Mouse (Mus musculus): ENCODE measurements around the gene Gps2. TPM values are rescaled to one million over a fixed set of nuclear protein-coding genes. Genes with fewer than 3 reads are reported as not detected.

Gps2 gene
- total RNA-seq, 2 experiments from 2014 or later = 50.8 to 55.8 TPM

DNA sequence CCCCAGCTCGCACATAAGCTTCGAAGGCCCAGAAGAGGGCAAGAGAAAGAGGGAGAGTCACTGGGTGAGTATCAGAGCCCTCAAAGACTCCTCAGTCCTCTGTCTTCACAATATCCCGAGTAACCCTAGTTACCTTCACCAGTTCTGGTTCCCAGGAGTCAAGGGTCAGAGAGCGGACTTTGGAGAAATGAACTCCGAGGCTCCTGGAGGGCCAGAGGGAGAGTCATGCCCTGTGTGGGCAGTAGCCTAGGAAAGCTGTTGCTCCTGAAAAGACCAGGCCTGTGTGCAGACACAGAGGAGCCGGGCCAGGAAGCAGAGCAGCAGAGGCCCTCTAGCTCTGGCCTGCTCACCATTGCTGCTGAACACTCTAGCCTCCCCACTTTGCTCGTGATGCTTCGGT is 29.0 kb upstream of the Gps2 start:
- DNase-seq (ENCODE audit: low spot score) = no peak

DNA sequence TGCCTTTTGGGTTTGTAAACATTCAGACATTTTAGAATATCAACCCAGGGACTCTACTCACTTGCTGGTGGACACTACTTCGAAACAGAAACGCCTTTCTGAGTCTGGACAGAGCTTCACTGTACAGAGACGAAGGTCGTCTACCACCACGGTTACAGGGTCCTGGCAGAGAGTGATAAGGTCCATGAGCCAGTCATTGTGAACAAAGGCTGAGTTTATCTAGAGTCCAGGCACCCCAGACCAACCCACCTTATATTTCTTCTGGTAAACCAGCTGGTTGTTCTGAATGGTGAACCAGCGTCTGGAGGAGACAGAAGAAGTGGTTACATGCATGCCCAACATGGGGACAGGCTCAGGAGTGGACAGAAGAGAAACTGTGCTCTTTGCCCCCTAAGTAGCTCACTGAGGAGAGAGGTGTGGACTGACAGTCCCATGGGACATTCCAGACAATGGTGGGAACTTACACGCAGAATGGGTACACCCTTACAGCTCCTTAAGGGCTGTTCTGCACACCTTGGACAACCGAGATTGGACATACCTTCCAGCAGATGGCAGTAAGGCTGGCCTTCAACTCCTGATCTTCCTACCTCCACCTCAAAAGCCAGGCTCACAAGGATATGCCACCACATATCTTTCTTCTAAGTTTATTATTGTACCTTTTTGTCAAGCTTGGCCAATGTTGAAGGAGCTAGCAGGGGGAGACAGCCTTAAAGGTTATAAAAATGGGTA is 26.6 kb upstream of the Gps2 start:
- no peak for DNase-seq (ENCODE audit: low spot score)

DNA sequence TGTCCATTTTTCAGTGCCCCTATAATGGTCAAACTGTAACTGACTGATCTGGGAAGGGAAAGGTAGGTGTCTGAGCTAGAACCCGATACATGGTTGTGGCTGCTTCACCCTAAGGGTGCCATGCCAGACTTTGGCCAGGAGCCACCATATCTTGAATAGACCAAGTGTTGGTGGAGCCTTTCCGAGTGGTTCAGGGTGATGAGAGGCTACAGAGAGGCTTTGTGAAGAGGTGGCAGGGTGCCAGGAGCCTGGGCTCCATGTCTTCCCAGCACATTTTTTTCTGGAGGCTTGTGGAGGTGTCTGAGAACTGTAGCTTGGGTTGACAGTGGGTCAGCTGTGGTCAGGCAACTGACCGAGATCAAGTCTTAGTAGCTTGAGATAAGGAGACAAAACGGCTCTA is 22.2 kb upstream of the Gps2 start:
- DNase-seq (ENCODE audit: low spot score) = no peak

DNA sequence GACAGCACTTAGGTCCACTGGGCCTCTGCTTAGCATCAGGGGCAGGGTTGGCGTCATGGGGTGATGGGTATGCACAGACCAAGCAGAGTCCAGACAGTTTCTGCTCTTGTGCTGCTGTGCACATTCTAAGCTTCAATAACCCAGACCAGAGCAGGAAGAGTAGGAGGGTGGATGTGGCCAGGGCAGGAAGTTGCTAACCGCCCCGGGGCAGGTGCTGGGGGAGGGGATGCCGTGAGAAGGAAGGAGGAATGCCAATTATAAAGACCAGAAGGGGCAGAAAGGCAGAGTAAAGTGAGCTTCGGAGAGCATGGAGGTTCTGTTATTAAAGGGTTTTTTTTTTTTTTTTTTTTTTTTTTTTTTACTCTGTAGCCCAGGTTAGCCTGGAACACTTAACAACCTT is 19.0 kb upstream of the Gps2 start:
- DNase-seq (ENCODE audit: low spot score) = no peak

DNA sequence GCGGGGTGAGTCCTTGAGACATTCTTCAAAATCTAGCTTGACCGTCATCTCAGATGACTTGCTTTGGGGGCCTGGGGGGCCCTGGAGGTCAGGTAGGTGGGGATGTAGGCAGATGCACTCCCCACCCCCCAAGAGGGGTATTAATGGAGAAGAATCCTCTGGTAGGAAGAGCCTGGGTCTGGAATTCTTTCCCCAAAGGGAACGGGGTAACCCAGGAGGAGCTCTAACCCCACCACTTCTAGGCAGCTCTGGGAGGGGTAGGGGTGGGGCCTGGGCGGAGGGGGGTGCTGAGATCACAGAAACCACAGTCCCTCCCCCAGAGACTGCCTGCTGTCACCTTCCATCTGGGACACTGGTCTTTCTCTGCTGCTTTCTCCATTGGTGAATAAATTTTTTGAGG is 18.4 kb upstream of the Gps2 start, which contains the start of gene Acap1:
Gene Acap1 (minus strand): TSS at position 249 of the 400 bp plus-strand sequence.
- DNase-seq (ENCODE audit: low spot score) = no peak

DNA sequence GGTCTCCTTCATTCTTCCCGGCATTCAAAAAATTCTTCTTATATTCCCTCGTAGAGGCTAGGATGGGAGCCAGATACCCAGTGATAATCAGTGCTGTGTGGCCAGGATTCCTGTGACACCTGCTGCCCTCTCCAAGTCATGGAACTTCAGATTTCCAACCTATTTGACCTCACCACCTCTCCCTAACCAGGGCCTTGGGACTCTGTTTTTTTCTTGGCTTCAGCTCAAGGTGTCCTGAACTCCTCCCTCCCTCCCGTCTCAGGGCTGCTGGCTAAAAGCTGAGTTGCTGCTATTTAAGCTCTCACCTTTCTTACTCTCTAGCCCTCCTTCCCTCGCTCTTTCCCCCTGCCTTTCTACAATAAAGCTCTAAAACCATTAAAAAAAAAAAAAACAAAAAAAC is 13.8 kb upstream of the Gps2 start:
- no peak for DNase-seq (ENCODE audit: low spot score)

DNA sequence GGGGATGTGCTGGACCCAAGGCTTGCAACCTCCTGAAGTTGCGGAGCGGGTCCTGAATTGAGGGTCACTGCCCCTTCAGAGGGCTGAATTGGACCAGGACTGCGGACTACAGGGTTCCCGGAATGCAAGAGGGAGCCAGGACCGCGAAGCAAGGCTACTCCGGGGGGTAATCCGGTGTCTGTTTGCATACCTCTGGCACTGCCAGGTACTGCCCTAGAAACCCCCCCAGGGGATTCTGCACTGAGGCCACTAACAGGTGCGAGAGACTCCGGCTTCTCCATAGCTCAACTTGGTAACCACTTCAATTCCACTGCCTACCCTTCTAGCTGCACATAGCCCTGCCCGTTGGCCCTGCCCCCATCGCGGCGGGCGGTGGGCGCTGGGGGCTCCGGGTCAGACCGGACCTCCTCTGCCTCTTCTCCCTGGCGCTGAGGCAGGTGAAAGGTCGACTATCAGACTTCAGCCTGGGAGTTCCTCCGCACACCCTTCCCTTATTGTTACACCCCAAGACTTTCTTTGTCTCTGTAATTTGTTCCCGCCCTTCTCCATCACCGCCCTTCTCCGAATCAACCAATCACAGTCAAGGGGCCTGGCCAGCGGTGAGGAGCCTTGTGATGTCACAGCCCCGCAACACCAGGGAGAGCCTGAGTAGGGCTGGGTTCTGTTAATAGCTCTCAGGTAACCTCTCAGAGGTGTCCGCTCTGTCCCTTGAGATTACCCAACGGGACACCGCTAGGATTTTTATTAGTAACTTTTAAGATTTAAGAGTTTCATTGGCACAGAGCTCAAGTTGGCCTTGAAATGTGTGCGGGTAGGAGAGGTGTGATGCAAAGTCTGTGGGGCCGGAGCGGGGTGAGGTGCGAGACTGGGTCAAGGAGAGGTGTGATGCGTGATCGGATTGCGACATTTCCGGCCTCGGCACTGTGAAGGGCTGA is 12.9 kb upstream of the Gps2 start, which contains the start of the genes 2810408A11Rik and Neurl4:
Gene 2810408A11Rik (minus strand): TSS at position 517 of the 935 bp plus-strand sequence.
Gene Neurl4 (plus strand): TSS at position 602 of the 935 bp plus-strand sequence.
- DNase-seq (ENCODE audit: low spot score) = peak; percentile 92

DNA sequence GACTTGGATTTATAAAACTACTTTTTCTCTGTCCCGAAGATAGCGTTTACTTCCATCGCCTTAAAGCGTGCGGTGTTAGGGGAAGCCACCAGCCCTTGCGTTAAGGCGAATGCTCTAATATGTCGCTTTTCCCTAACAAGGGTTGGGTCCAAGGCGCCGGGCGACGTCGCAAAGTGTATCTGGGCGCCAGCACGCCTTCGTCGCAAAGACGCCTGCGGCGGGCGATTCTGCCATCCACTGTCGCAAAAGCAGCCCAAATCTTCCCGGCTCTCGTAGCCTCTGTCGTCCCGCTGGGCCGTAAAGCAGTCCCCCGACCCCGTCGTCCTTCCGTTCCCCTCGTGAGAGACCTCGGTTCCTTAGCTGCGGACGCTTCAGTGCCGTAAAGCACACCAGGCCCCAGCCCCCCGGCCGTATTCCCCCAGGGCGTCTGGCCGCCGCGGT is 12.3 kb upstream of the Gps2 start:
- peak; percentile 96 for DNase-seq (ENCODE audit: low spot score)

DNA sequence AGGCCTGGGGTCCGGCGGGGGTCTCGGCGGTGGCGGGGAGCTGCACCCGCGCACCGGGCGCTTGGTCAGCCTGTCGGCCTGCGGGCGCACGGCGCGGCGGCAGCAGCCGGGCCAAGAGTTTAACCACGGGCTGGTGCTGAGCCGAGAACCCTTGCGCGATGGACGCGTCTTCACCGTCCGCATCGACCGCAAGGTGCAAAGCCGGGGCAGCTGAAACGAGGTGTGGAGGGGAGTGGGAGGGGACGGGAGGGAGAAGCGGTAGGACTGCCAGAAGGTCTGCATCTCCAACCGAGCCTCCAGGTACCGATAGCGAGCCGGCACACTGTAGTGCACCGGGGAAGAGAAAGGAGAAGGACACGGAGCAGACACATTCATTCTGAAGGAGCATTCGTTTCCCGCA is 11.7 kb upstream of the Gps2 start:
- no peak for DNase-seq (ENCODE audit: low spot score)

DNA sequence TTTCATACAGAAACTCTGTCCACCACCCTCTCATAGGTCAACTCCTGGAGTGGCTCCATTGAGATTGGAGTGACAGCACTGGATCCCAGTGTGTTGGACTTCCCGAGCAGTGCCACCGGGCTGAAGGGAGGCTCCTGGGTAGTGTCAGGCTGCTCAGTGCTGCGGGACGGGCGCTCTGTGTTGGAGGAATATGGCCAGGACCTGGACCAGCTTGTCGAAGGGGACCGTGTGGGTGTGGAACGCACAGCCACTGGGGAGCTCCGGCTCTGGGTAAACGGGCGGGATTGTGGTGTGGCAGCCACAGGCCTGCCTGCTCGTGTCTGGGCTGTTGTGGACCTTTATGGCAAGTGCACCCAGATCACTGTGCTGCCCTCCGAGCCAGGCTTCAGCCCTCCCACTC is 10.7 kb upstream of the Gps2 start:
- DNase-seq (ENCODE audit: low spot score) = no peak

DNA sequence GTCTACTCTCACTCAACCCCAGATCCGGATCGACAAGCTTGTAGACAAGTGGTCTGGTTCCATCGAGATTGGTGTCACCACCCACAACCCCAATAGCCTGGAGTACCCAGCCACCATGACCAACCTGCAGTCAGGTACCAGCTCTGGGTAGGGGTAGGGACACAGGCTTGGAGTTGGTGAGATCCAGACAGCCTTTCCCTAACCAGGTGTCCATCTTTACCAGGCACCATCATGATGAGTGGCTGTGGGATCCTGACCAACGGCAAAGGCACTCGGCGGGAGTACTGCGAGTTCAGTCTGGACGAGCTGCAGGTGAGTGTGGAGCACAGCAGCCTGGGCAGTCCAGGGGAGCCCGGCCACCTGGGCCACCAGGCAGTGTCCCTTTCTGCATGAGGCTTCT is 9.4 kb upstream of the Gps2 start:
- DNase-seq (ENCODE audit: low spot score) = no peak

DNA sequence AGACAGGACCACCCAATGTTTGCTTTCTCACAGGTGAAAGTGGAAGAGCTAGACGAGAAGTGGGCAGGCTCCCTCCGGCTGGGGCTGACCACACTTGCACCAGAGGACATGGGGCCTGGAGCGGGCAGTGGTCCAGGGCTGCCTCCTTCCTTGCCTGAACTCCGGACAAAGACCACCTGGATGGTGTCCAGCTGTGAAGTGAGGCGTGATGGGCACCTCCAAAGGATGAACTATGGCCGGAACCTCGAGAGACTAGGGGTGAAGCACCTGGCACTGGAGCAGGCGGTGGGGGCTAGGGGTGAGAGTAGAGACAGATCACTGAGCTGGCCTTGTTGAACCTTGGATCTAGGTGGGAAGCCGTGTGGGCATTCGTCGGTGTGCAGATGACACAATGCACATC is 5.0 kb upstream of the Gps2 start:
- DNase-seq (ENCODE audit: low spot score) = no peak

DNA sequence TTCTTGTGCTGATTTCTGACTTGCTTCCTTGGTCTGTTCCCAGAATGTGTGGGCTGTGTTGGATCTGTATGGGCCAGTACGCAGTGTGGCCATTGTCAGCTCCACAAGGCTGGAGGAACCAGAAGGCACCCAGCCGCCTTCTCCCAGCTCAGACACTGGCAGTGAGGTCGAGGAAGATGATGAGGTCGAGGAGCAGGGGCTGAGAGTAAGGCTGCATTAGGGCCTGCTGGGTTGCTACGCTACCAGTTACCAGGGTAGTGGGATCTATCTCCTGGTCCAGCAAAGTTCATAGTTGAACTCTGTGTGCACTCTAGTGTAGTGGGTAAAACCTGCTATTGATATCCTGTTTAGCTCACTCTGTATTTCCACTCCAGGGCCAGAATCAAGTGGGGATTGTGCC is 4.5 kb upstream of the Gps2 start:
- no peak for DNase-seq (ENCODE audit: low spot score)

DNA sequence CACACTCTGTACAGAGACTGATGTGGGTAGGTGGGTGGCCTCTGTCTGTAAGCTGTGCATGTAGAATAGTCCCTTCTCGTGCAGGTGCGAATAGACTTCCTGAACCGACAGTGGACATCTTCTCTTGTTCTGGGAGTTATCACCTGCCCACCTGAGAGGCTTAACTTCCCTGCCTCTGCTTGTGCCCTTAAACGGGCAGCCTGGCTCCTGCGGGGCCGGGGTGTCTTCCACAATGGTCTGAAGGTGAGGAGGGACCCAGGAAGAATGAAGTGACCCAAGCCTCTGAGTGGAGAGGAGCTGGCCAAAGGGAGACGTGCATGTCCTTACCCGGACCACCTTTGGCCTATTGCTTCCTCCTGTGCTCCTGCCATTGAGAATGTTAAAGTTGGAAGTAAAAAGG is 3.5 kb upstream of the Gps2 start:
- no peak for DNase-seq (ENCODE audit: low spot score)

DNA sequence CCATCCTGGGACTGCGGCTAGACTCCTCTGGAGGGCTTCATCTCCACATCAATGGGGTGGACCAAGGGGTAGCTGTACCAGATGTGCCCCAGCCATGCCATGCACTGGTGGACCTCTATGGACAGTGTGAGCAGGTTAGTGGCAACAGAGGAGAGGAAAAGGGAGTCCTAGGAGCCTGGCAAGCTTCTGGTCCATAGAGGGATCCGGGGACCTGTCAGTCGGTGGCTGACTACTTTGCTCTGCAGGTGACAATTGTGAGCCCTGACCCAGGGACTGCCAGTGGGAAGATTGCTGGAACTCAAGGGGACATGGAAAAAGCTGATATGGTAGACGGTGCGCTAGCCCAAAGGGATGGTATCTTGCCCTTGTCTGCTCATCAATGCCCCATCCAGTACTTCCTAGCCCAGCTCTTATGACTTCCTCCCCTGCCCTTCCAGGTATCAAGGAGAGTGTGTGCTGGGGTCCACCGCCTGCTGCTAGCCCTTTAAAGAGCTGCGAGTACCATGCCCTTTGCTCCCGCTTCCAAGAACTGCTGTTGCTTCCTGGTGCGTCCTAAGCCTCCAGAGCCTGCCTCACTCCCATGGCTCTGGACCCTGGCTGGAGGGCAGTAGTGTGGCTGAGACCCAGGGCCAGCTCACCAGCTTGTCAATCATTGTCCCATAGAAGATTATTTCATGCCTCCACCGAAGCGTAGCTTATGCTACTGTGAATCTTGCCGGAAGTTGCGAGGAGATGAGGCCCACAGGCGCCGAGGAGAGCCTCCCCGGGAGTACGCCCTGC is 2.7 kb upstream of the Gps2 start:
- no peak for DNase-seq (ENCODE audit: low spot score)

DNA sequence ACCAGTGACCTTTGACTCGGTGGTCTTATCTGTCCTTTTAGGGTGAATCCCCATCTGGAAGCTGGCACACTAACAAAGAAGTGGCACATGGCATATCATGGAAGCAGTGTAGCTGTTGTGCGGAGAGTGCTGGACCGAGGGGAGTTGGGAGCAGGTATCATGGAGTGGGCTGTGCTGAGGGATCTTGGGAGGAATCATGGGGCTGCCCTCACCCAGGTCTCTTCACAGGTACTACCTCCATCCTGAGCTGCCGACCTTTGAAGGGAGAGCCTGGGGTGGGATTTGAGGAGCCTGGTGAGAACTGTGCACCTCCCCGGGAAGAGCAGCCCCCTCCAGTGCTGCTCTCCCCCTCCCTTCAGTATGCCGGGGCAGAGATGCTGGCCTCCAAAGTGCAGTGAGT is 2.0 kb upstream of the Gps2 start:
- no peak for DNase-seq (ENCODE audit: low spot score)

DNA sequence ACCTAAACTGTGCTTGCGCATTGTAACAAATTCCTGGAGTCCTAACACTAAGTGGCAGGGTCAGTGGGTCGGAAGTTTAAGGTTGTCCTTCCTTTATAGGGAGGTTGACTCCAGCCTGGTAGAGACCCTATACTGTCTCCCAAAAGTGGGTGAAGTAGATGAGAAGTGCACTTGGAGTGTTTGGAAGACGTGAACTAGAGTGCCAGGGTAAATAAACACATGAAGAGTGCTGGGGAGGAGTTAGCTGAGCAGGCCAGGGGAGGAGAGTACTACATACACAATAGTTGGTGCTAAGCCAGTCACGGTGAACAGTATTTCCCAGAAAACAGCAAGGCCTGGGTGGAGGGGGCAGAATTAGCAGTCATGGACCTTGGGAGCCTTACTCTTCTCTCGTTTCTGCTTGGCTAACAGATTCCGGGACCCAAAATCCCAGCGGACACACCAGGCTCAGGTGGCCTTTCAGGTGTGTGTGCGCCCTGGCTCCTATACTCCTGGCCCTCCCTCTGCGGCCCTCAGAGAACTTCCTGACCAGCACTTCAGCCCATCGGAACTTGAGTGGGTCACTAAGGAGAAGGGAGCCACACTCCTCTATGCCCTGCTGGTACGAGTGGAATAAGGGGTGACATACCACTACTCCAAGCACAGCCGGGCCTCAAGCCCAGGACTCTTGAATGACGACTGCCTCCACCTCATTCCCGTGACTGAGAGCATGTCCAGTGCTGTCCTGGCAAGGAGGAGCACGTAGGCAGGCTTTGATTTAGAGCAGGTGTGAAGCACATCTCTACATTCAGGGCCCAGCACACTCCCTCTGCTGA is 765 bp upstream of the Gps2 start:
- no peak for DNase-seq (ENCODE audit: low spot score)

DNA sequence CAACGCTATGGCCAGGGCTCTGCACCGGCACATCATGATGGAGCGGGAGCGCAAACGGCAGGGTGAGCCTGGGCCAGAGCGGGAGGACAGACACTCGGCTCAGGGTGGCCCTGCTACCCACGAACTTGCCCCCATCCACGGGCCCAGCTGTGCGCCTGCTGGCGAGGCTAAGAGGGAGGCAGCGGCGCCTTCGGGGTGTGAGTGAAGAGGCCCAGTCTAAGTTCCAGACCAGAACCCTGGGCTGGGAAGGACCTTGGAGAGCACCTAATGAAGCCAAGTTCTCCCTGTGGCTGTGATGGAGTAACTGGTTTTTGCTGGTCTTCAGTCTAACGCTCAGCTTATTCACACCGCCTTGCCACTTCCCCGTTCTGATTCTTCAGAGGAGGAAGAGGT is 680 bp downstream of the Gps2 start:
- no peak for DNase-seq (ENCODE audit: low spot score)

DNA sequence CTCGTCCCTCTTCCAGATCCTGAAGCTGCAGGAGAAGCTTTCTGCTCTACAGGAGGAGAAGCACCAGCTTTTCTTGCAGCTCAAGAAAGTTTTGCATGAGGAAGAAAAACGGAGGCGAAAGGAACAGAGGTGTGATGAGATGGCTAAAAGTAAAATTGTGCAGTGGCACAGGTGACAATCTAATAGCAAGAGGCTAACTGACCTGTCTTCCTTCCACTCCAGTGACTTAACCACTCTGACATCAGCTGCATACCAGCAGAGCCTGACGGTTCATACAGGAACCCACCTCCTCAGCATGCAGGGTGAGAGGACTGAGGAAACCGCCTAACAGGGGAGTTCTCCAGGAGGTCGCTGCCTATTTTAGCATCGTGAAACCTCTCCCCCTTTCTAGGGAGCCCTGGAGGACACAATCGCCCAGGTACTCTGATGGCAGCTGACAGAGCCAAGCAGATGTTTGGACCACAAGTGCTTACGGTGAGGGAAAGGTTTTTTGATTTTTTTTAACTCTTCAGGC is 1.3 kb downstream of the Gps2 start:
- no peak for DNase-seq (ENCODE audit: low spot score)

Data from gastrocnemius, adult 18-20 months (tissue).